Mouse (Mus musculus) testis, postnatal 10 days (tissue): Measurements from ENCODE around the gene Pacsin2.
"Not testable (repeated sequence)": the region's sequence is repeated elsewhere in the genome, so short reads cannot be mapped to it uniquely, and the experiment has no call there.

Experiments used
- DNase-seq: peaks from one replicate; pipeline ENCODE4 v3.0.0; 2021; ENCODE audit warnings: low spot score

Gene Pacsin2

GRCm38 (mm10) chr15:83368702-83369101 lies 95.7 kb downstream of the Pacsin2 start:
- DNase-seq = not testable (repeated sequence)

GRCm38 (mm10) chr15:83368261-83368660 lies 96.1 kb downstream of the Pacsin2 start:
- DNase-seq = peak; percentile 63

GRCm38 (mm10) chr15:83366933-83367552 lies 97.4 kb downstream of the Pacsin2 start:
- peak; percentile 94 for DNase-seq

GRCm38 (mm10) chr15:83365697-83366096 lies 98.7 kb downstream of the Pacsin2 start:
- DNase-seq = no peak

- no peak for DNase-seq
These were observed 100.2 kb downstream of the Pacsin2 start for GRCm38 (mm10) chr15:83364194-83364593.

- DNase-seq = not testable (repeated sequence)
These were observed 101.6 kb downstream of the Pacsin2 start for GRCm38 (mm10) chr15:83362813-83363212.

- not testable (repeated sequence) for DNase-seq
These were observed 103.5 kb downstream of the Pacsin2 start for GRCm38 (mm10) chr15:83360899-83361298.

- no peak for DNase-seq
These were observed 104.3 kb downstream of the Pacsin2 start for GRCm38 (mm10) chr15:83360140-83360539.

- no peak for DNase-seq
These were observed 105.9 kb downstream of the Pacsin2 start for GRCm38 (mm10) chr15:83358476-83358875.

- DNase-seq = no peak
These were observed 112.9 kb downstream of the Pacsin2 start for GRCm38 (mm10) chr15:83351546-83351945.

- DNase-seq = no peak
These were observed 113.5 kb downstream of the Pacsin2 start for GRCm38 (mm10) chr15:83350859-83351258.

- DNase-seq = peak; percentile 97
These were observed 114.3 kb downstream of the Pacsin2 start, which contains the start of gene Arfgap3 for GRCm38 (mm10) chr15:83349954-83350711. TSS of gene Arfgap3 (minus strand) at chr15:83350247.

GRCm38 (mm10) chr15:83349225-83349953 lies 115.0 kb downstream of the Pacsin2 start:
- DNase-seq = no peak

GRCm38 (mm10) chr15:83348747-83349146 lies 115.7 kb downstream of the Pacsin2 start:
- DNase-seq = no peak

GRCm38 (mm10) chr15:83345898-83346529 lies 118.4 kb downstream of the Pacsin2 start:
- no peak for DNase-seq

- DNase-seq = no peak
These were observed 119.5 kb downstream of the Pacsin2 start for GRCm38 (mm10) chr15:83344956-83345355.

GRCm38 (mm10) chr15:83344157-83344556 lies 120.2 kb downstream of the Pacsin2 start:
- no peak for DNase-seq

GRCm38 (mm10) chr15:83338908-83339307 lies 125.5 kb downstream of the Pacsin2 start:
- DNase-seq = no peak

GRCm38 (mm10) chr15:83337903-83338870 lies 126.2 kb downstream of the Pacsin2 start:
- no peak for DNase-seq

- DNase-seq = no peak
These were observed 132.0 kb downstream of the Pacsin2 start for GRCm38 (mm10) chr15:83332373-83332772.

- no peak for DNase-seq
These were observed 135.5 kb downstream of the Pacsin2 start for GRCm38 (mm10) chr15:83328952-83329351.
